Mouse (Mus musculus) hindbrain, embryonic 10.5 days (tissue): Measurements from ENCODE around the gene Zfp148. TPM values are rescaled to one million over a fixed set of nuclear protein-coding genes. Genes with fewer than 3 reads are reported as not detected.

Source experiments
- DNase-seq: peaks from one replicate; pipeline ENCODE4 v3.0.0-alpha.2; 2017; ENCODE audit warnings: low spot score
- H3K27ac ChIP-seq: fragments of 300-500 bp; sonication (generic); 2 replicates; pipeline ENCODE4 v1.5.1; 2016; ENCODE audit warnings: mild to moderate bottlenecking, moderate library complexity
- H3K27me3 ChIP-seq: fragments of 300-500 bp; sonication (generic); 2 replicates; pipeline ENCODE4 v1.6.1; 2016; ENCODE audit warnings: mild to moderate bottlenecking; ENCODE audit not compliant: poor library complexity, insufficient read depth, severe bottlenecking
- H3K36me3 ChIP-seq: fragments of 300-500 bp; sonication (generic); 2 replicates; pipeline ENCODE4 v1.6.1; 2016; ENCODE audit warnings: mild to moderate bottlenecking, moderate library complexity
- H3K4me1 ChIP-seq: fragments of 300-500 bp; sonication (generic); replicated peaks from 2 replicates; pipeline ENCODE4 v1.6.1; 2016; ENCODE audit warnings: mild to moderate bottlenecking
- H3K4me3 ChIP-seq: fragments of 300-500 bp; sonication (generic); 2 replicates; pipeline ENCODE4 v1.5.1; 2016; ENCODE audit warnings: mild to moderate bottlenecking, moderate library complexity
- H3K9me3 ChIP-seq: fragments of 300-500 bp; sonication (generic); 2 replicates; pipeline ENCODE4 v1.6.1; 2016; ENCODE audit warnings: mild to moderate bottlenecking, moderate library complexity
- WGBS: fragments of 180-500 bp; shearing (Covaris S2); methylation state at CpG from one replicate; pipeline ENCODE4 v1.1.7; 2016; 5-methylcytosine and 5-hydroxymethylcytosine counted together
- polyA plus RNA-seq: library from polyadenylated mRNA; unstranded; fragments of >200 nt; fragmentation: Nextera tagmentation; extraction: Ambion mirVana; gene quantifications from 2 replicates; pipeline ENCODE4 v1.2.1, GENCODE M21; 2016

The Zfp148 gene
- polyA plus RNA-seq, 1 experiment from 2014 or later, result 38.8 TPM

GRCm38 (mm10) chr16:33441065-33441464 is 60.4 kb downstream of the Zfp148 start:
- Histone ChIP-seq H3K27ac (no peak overlapping the region), H3K4me3 (no peak overlapping the region), H3K4me1 (no peaks in the 10 kb centered on the region), H3K9me3 (no peaks in the 10 kb centered on the region), H3K27me3 (no peaks in the 10 kb centered on the region), H3K36me3 (peaks cover 57% of the 10 kb centered on the region)
- 94% methylated on average over 6 of the region's 6 CpGs for WGBS
- DNase-seq, result no peak

GRCm38 (mm10) chr16:33446830-33447229 is 66.2 kb downstream of the Zfp148 start:
- Histone ChIP-seq H3K36me3 (peaks cover 28% of the 10 kb centered on the region), H3K4me1 (no peaks in the 10 kb centered on the region; the same call in 1 of the 2 replicates), H3K27me3 (no peaks in the 10 kb centered on the region), H3K9me3 (no peaks in the 10 kb centered on the region), H3K4me3 (no peak overlapping the region), H3K27ac (no peak overlapping the region)
- DNase-seq, result no peak
- 80% methylated on average over 5 of the region's 5 CpGs for WGBS

DNA sequence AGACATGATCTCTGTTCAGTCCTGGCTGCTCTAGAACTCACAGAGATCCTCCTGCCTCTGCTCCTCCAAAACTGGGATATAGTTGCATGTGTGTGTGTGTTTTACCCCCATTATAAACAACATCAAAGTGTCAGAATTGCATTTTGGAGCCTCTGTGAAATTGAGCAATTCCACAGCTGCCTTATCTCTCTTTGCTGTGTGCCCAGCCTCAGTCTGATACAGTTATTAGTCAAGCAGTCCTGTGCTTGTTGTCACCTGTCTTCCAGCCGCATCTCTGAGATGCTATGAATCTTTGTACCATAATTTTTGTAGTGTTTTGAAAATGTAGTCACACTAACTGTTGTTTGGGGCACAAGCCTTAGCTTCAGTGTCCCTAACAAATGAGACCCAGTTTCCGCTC is 73.2 kb downstream of the Zfp148 start:
- Histone ChIP-seq H3K27ac (no peak overlapping the region), H3K4me1 (peaks cover 6% of the 10 kb centered on the region; the same call in 1 of the 2 replicates), H3K4me3 (no peak overlapping the region), H3K36me3 (peaks cover 37% of the 10 kb centered on the region), H3K9me3 (no peaks in the 10 kb centered on the region), H3K27me3 (no peaks in the 10 kb centered on the region)
- 93% methylated on average over 2 of the region's 2 CpGs for WGBS
- no peak for DNase-seq

DNA sequence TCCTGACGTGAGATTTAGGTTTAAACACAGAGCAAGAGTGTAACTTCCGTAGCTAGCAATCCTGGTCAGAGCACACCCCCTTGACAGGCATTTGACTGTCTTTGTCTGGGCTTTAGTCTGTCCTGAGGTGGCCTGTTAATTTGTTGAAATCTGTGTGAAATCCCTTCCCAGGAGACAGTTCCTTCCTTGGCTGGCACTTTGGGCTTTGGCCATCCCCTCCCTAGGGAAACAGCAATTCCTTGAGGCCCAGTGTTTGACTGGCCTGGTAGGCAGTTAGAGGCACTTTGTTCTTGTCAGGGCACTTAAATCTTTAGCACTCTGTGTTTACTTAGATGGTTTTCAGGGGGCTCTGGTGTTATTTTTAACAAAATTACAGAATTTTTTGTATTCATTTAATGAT is 73.7 kb downstream of the Zfp148 start:
- no peaks in the 10 kb centered on the region for H3K27me3 ChIP-seq
- WGBS, result 69% methylated on average over 2 of the region's 2 CpGs
- no peak overlapping the region for H3K27ac ChIP-seq
- H3K9me3 ChIP-seq, result no peaks in the 10 kb centered on the region
- peaks cover 6% of the 10 kb centered on the region; the same call in 1 of the 2 replicates for H3K4me1 ChIP-seq
- DNase-seq, result no peak
- peaks cover 37% of the 10 kb centered on the region for H3K36me3 ChIP-seq
- no peak overlapping the region for H3K4me3 ChIP-seq

DNA sequence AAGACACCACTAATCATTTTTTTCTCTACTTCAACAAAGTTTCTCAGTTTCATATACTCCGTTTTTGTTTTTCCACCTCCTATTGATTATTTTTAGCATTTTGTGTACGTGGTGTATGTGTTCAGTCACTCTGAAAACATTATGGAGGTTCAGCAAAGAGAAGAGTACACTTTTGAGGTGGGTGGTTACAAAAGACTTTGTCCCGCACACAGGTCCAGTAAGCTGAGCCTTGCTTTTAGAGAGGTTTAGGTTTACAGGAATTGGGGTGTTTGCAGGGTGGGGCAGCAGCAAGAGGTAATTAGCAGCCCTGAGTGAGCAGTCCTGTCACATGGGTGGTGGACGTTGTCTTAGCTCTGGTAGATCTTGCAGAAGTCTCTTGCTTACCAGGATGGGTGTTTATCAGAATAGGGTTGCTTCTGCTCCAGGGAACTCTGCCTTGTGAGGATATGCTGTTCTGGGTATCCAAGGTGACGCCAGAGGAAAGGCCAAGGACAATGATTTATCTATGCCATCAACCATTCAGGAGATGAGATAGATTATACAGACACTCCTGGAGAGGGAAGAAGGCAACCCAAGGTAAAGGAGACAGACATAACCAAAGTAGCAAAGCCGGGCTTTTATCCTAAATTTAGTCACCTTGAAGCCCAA is 74.8 kb downstream of the Zfp148 start:
- no peak for DNase-seq
- 88% methylated on average over 6 of the region's 6 CpGs for WGBS

DNA sequence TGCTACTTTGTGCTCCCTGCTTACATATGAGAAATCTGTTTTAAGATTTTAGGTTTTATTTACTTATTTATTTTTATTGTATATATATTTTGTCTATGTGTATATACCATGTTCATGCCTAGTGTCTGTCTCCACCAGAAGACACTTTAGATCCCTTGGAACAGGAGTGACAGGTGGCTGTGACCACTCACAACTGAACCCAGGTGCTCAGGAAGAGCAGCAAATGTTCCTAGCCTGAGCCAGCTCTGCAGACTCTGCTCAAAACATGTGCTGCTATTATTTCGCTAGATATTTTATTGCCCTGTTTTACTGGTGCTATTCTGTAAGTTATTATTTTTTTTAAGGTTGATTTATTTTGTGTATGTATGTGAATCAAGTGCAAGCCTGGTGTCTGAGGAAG is 78.5 kb downstream of the Zfp148 start:
- H3K27me3 ChIP-seq, result no peaks in the 10 kb centered on the region
- H3K36me3 ChIP-seq, result peaks cover 47% of the 10 kb centered on the region
- no peak overlapping the region for H3K27ac ChIP-seq
- no peaks in the 10 kb centered on the region for H3K9me3 ChIP-seq
- H3K4me3 ChIP-seq, result no peak overlapping the region
- no peak for DNase-seq
- WGBS, result 98% methylated on average over 1 of the region's 1 CpGs
- H3K4me1 ChIP-seq, result peaks cover 4% of the 10 kb centered on the region; the same call in 1 of the 2 replicates

More for the DNA sequence above, 74.8 kb downstream of the Zfp148 start:
- Histone ChIP-seq H3K4me3 (no peak overlapping the region), H3K27me3 (no peaks in the 10 kb centered on the region), H3K27ac (no peak overlapping the region), H3K36me3 (peaks cover 42% of the 10 kb centered on the region), H3K4me1 (peaks cover 6% of the 10 kb centered on the region; the same call in 1 of the 2 replicates), H3K9me3 (no peaks in the 10 kb centered on the region)

GRCm38 (mm10) chr16:33461416-33461815 is 80.8 kb downstream of the Zfp148 start:
- peaks cover 56% of the 10 kb centered on the region for H3K36me3 ChIP-seq
- H3K4me1 ChIP-seq, result no peaks in the 10 kb centered on the region
- 90% methylated on average over 3 of the region's 3 CpGs for WGBS
- DNase-seq, result no peak
- H3K9me3 ChIP-seq, result no peaks in the 10 kb centered on the region
- no peak overlapping the region for H3K27ac ChIP-seq
- no peaks in the 10 kb centered on the region for H3K27me3 ChIP-seq
- no peak overlapping the region for H3K4me3 ChIP-seq

DNA sequence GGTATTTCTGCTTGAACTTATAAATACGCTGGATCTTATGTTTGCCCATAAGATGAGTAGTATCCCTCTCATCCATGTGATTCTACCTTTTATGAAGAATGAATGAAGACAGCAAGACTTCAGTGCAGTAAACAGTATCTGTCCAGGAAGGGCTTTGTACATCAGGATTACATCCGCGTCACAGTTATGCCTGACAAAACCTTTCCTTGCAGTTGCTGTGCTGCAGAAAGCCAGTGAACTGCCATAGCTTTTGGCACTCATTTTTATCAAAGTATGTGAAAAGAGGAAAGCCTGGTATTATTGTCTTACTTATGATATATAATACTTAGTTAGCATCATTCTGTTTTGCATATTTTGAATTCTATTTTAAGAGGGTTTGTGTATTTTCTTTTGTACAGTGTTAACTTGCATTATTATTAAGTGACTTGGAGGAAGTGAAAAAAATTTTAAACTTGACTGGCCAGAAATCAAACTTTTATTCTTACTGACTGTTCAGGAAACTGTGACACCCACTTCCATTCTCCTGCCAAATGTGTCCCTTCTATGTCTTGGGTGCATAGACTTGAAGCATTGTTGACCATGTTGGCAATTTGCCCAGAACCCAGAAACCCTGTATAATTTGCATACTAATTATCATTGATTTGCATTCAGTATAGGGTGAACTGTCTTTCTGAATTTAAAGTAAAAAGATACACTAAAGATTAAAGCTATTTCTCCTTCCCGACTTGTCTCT is 84.0 kb downstream of the Zfp148 start:
- Histone ChIP-seq H3K27ac (no peak overlapping the region), H3K4me3 (no peak overlapping the region)

GRCm38 (mm10) chr16:33465242-33465614 is 84.6 kb downstream of the Zfp148 start:
- no peaks in the 10 kb centered on the region for H3K27me3 ChIP-seq
- no peak overlapping the region for H3K4me3 ChIP-seq

More for the DNA sequence above, 84.0 kb downstream of the Zfp148 start:
- no peaks in the 10 kb centered on the region for H3K4me1 ChIP-seq
- H3K9me3 ChIP-seq, result no peaks in the 10 kb centered on the region
- 97% methylated on average over 4 of the region's 4 CpGs for WGBS
- no peaks in the 10 kb centered on the region for H3K27me3 ChIP-seq
- peaks cover 46% of the 10 kb centered on the region for H3K36me3 ChIP-seq
- no peak for DNase-seq

GRCm38 (mm10) chr16:33467451-33467850 is 86.8 kb downstream of the Zfp148 start:
- no peak overlapping the region for H3K27ac ChIP-seq
- no peak overlapping the region for H3K4me3 ChIP-seq
- WGBS, result 69% methylated on average over 6 of the region's 6 CpGs
- DNase-seq, result no peak
- H3K4me1 ChIP-seq, result no peaks in the 10 kb centered on the region
- H3K9me3 ChIP-seq, result no peaks in the 10 kb centered on the region
- H3K36me3 ChIP-seq, result peaks cover 48% of the 10 kb centered on the region
- H3K27me3 ChIP-seq, result no peaks in the 10 kb centered on the region

More at GRCm38 (mm10) chr16:33465242-33465614, 84.6 kb downstream of the Zfp148 start:
- peaks cover 41% of the 10 kb centered on the region for H3K36me3 ChIP-seq
- no peaks in the 10 kb centered on the region for H3K9me3 ChIP-seq
- DNase-seq, result no peak
- WGBS, result 95% methylated on average over 4 of the region's 4 CpGs
- no peak overlapping the region for H3K27ac ChIP-seq
- no peaks in the 10 kb centered on the region for H3K4me1 ChIP-seq

DNA sequence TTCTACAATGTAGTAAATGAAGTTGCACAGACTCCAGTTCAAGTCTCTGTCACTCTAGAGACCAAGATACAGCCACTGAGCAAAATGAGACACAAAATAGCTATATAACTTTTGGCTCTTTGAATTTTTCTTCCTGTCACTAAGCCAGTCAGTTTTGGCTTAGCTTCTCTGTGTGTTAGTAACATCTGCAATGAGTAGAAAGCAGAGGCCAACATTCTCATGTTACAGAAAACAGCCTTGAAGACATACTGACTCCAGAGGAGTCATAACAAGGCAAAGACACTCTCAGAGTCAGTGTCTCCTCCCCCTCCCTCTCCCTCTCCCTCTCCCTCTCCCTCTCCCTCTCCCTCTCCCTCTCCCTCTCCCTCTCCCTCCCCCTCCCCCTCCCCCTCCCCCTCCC is 89.3 kb downstream of the Zfp148 start:
- no peak overlapping the region for H3K27ac ChIP-seq
- H3K4me1 ChIP-seq, result no peaks in the 10 kb centered on the region
- H3K27me3 ChIP-seq, result no peaks in the 10 kb centered on the region
- DNase-seq, result no peak
- H3K9me3 ChIP-seq, result no peaks in the 10 kb centered on the region
- H3K4me3 ChIP-seq, result no peak overlapping the region
- H3K36me3 ChIP-seq, result peaks cover 65% of the 10 kb centered on the region

DNA sequence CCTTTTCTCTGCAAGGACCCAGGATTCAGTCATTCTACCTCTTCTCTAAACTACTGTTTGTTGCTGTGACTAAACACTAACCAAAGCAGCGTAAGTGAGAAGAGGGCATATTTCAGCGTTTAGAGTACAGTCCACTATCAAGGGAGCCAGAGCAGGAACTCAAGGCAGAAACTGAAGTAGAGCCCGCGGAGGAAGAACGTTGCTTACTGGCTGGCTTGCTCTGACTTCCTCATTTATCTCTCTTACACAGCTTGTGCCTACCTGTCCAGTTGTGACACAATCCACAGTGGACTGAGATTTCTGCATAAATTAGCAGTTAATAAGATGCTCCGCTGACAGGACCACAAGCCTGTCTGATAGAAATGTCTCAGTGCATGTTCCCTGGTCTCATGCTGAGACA is 93.7 kb downstream of the Zfp148 start:
- Histone ChIP-seq H3K4me3 (no peak overlapping the region), H3K36me3 (peaks cover 77% of the 10 kb centered on the region), H3K9me3 (no peaks in the 10 kb centered on the region), H3K4me1 (no peaks in the 10 kb centered on the region), H3K27me3 (no peaks in the 10 kb centered on the region), H3K27ac (no peak overlapping the region)
- DNase-seq, result no peak
- WGBS, result 98% methylated on average over 6 of the region's 6 CpGs

GRCm38 (mm10) chr16:33479926-33480325 is 99.3 kb downstream of the Zfp148 start:
- peaks cover 82% of the 10 kb centered on the region for H3K36me3 ChIP-seq
- H3K27me3 ChIP-seq, result no peaks in the 10 kb centered on the region
- no peak for DNase-seq
- H3K4me3 ChIP-seq, result no peak overlapping the region
- H3K9me3 ChIP-seq, result peaks cover 4% of the 10 kb centered on the region; the same call in 1 of the 2 replicates
- H3K4me1 ChIP-seq, result no peaks in the 10 kb centered on the region
- no peak overlapping the region for H3K27ac ChIP-seq
